Mouse (Mus musculus) heart, embryonic 15.5 days (tissue): ENCODE measurements around the gene Syt1. TPM values are rescaled to one million over a fixed set of nuclear protein-coding genes. Genes with fewer than 3 reads are reported as not detected.

Experiments
- ATAC-seq: fragments of 200-750 bp; cut with Nextera tagmentation; replicated peaks from 2 replicates; pipeline ENCODE4 v1.8.0; 2017; ENCODE audit warnings: low read depth, moderate TSS enrichment; ENCODE audit not compliant: insufficient number of reproducible peaks, insufficient read depth, low FRiP score
- H3K27ac ChIP-seq: fragments of 300-500 bp; sonication (generic); 2 replicates; pipeline ENCODE4 v1.5.1; 2015; ENCODE audit warnings: mild to moderate bottlenecking, inconsistent platforms
- H3K27me3 ChIP-seq: fragments of 300-500 bp; sonication (generic); 2 replicates; pipeline ENCODE4 v1.6.1; 2015; ENCODE audit warnings: inconsistent platforms
- H3K36me3 ChIP-seq: fragments of 300-500 bp; sonication (generic); 2 replicates; pipeline ENCODE4 v1.6.1; 2015; ENCODE audit warnings: mild to moderate bottlenecking, inconsistent platforms
- H3K4me1 ChIP-seq: fragments of 300-500 bp; sonication (generic); replicated peaks from 2 replicates; pipeline ENCODE4 v1.6.1; 2015; ENCODE audit warnings: inconsistent platforms
- H3K4me2 ChIP-seq: fragments of 300-500 bp; sonication (generic); 2 replicates; pipeline ENCODE4 v1.6.1; 2015; ENCODE audit warnings: inconsistent platforms, mild to moderate bottlenecking, moderate library complexity
- H3K4me3 ChIP-seq: fragments of 300-500 bp; sonication (generic); 2 replicates; pipeline ENCODE4 v1.5.1; 2015; ENCODE audit warnings: mild to moderate bottlenecking, inconsistent platforms
- H3K9ac ChIP-seq: fragments of 300-500 bp; sonication (generic); 2 replicates; pipeline ENCODE4 v1.6.1; 2015; ENCODE audit warnings: mild to moderate bottlenecking, inconsistent platforms
- H3K9me3 ChIP-seq: fragments of 300-500 bp; sonication (generic); replicated peaks from 2 replicates; pipeline ENCODE4 v1.6.1; 2016; ENCODE audit warnings: inconsistent platforms
- WGBS: fragments of 180-500 bp; shearing (Covaris S2); methylation state at CpG from one replicate; pipeline ENCODE4 v1.1.7; 2015; ENCODE audit warnings: mixed read lengths; 5-methylcytosine and 5-hydroxymethylcytosine counted together
- polyA plus RNA-seq: library from polyadenylated mRNA; unstranded; fragments of >200 nt; fragmentation: Nextera tagmentation; extraction: Ambion mirVana; gene quantifications from 2 replicates; pipeline ENCODE4 v1.2.1, GENCODE M21; 2015

Gene Syt1
- 0.47 and 2.0 TPM in 2 replicates for polyA plus RNA-seq

- Histone ChIP-seq H3K9ac (peak within 1 kb of the TSS; percentile 11; the same call in 1 of the 2 replicates), H3K36me3 (no peaks in the 10 kb centered on the region), H3K4me3 (peak within 1 kb of the TSS; percentile 54), H3K27me3 (peaks cover 26% of the 10 kb centered on the region), H3K4me2 (peak within 1 kb of the TSS; percentile 95), H3K9me3 (no peaks in the 10 kb centered on the region), H3K4me1 (peaks cover 17% of the 10 kb centered on the region), H3K27ac (no peak within 1 kb of the TSS)
- WGBS: 1% methylated on average over 37 of the region's 37 CpGs
- peak; percentile 92 for ATAC-seq
These were observed at the start of gene Syt1 for GRCm38 (mm10) chr10:109010241-109011193. TSS of gene Syt1 (minus strand) at chr10:109010982.

GRCm38 (mm10) chr10:109056500-109056899, 45.7 kb upstream of the Syt1 start:
- WGBS: 73% methylated on average over 6 of the region's 6 CpGs
- Histone ChIP-seq H3K36me3 (no peaks in the 10 kb centered on the region), H3K27ac (no peak overlapping the region), H3K4me2 (no peak overlapping the region), H3K4me3 (no peak overlapping the region), H3K9ac (no peak overlapping the region), H3K9me3 (no peaks in the 10 kb centered on the region), H3K27me3 (no peaks in the 10 kb centered on the region), H3K4me1 (no peaks in the 10 kb centered on the region)
- no peak for ATAC-seq

- WGBS: 67% methylated on average over 5 of the region's 5 CpGs
- H3K27me3 ChIP-seq: no peaks in the 10 kb centered on the region
- no peak overlapping the region for H3K4me3 ChIP-seq
- no peak for ATAC-seq
- H3K4me1 ChIP-seq: no peaks in the 10 kb centered on the region
- no peaks in the 10 kb centered on the region for H3K36me3 ChIP-seq
- no peaks in the 10 kb centered on the region for H3K9me3 ChIP-seq
- H3K27ac ChIP-seq: no peak overlapping the region
- no peak overlapping the region for H3K4me2 ChIP-seq
- no peak overlapping the region for H3K9ac ChIP-seq
These were observed 36.8 kb upstream of the Syt1 start for GRCm38 (mm10) chr10:109047537-109047936.

GRCm38 (mm10) chr10:109046988-109047387, 36.2 kb upstream of the Syt1 start:
- H3K4me1 ChIP-seq: no peaks in the 10 kb centered on the region
- H3K4me3 ChIP-seq: no peak overlapping the region
- H3K27me3 ChIP-seq: no peaks in the 10 kb centered on the region
- no peak overlapping the region for H3K4me2 ChIP-seq
- no peak overlapping the region for H3K9ac ChIP-seq
- no peaks in the 10 kb centered on the region for H3K36me3 ChIP-seq
- ATAC-seq: no peak
- H3K9me3 ChIP-seq: no peaks in the 10 kb centered on the region
- H3K27ac ChIP-seq: no peak overlapping the region
- 74% methylated on average over 2 of the region's 2 CpGs for WGBS

GRCm38 (mm10) chr10:109011226-109012165, 714 bp upstream of the Syt1 start:
- Histone ChIP-seq H3K27ac (no peak overlapping the region), H3K9me3 (no peaks in the 10 kb centered on the region), H3K4me1 (peaks cover 17% of the 10 kb centered on the region), H3K27me3 (peaks cover 26% of the 10 kb centered on the region), H3K4me3 (peak overlapping the region; percentile 54), H3K9ac (peak overlapping the region; percentile 11; the same call in 1 of the 2 replicates), H3K36me3 (no peaks in the 10 kb centered on the region), H3K4me2 (peak overlapping the region; percentile 95)
- peak; percentile 72; the same call in 1 of the 2 replicates for ATAC-seq
- WGBS: 2% methylated on average over 29 of the region's 29 CpGs

- 10% methylated on average over 1 of the region's 1 CpGs for WGBS
- Histone ChIP-seq H3K4me1 (peaks cover 17% of the 10 kb centered on the region), H3K36me3 (no peaks in the 10 kb centered on the region), H3K4me3 (peak overlapping the region; percentile 54; the same call in 1 of the 2 replicates), H3K9ac (no peak overlapping the region), H3K27me3 (peaks cover 26% of the 10 kb centered on the region), H3K9me3 (no peaks in the 10 kb centered on the region), H3K27ac (no peak overlapping the region), H3K4me2 (peak overlapping the region; percentile 95)
- ATAC-seq: no peak
These were observed 951 bp downstream of the Syt1 start for GRCm38 (mm10) chr10:109009831-109010230.

GRCm38 (mm10) chr10:109008456-109008855, 2.3 kb downstream of the Syt1 start:
- Histone ChIP-seq H3K27me3 (peaks cover 26% of the 10 kb centered on the region), H3K27ac (no peak overlapping the region), H3K4me2 (no peak overlapping the region), H3K9ac (no peak overlapping the region), H3K36me3 (no peaks in the 10 kb centered on the region), H3K4me3 (no peak overlapping the region), H3K9me3 (no peaks in the 10 kb centered on the region), H3K4me1 (peaks cover 17% of the 10 kb centered on the region)
- 91% methylated on average over 13 of the region's 13 CpGs for WGBS
- ATAC-seq: no peak

GRCm38 (mm10) chr10:109003482-109003881, 7.3 kb downstream of the Syt1 start:
- ATAC-seq: no peak

GRCm38 (mm10) chr10:108987250-108987649, 23.5 kb downstream of the Syt1 start:
- no peaks in the 10 kb centered on the region for H3K4me1 ChIP-seq
- WGBS: 91% methylated on average over 2 of the region's 2 CpGs
- ATAC-seq: no peak
- H3K4me3 ChIP-seq: no peak overlapping the region
- H3K27me3 ChIP-seq: no peaks in the 10 kb centered on the region
- no peak overlapping the region for H3K4me2 ChIP-seq
- no peak overlapping the region for H3K9ac ChIP-seq
- no peak overlapping the region for H3K27ac ChIP-seq
- H3K36me3 ChIP-seq: no peaks in the 10 kb centered on the region
- H3K9me3 ChIP-seq: no peaks in the 10 kb centered on the region

More at GRCm38 (mm10) chr10:109003482-109003881, 7.3 kb downstream of the Syt1 start:
- 67% methylated on average over 4 of the region's 4 CpGs for WGBS
- Histone ChIP-seq H3K4me3 (no peak overlapping the region), H3K27me3 (0 out of 2 replicates have a peak, but pooled peaks cover under 1% of the 10 kb centered on the region), H3K9me3 (no peaks in the 10 kb centered on the region), H3K9ac (no peak overlapping the region), H3K4me2 (no peak overlapping the region), H3K27ac (no peak overlapping the region), H3K4me1 (no peaks in the 10 kb centered on the region), H3K36me3 (no peaks in the 10 kb centered on the region)

- Histone ChIP-seq H3K4me2 (no peak overlapping the region), H3K27ac (no peak overlapping the region), H3K9me3 (no peaks in the 10 kb centered on the region), H3K9ac (no peak overlapping the region), H3K4me1 (no peaks in the 10 kb centered on the region), H3K4me3 (no peak overlapping the region), H3K36me3 (no peaks in the 10 kb centered on the region), H3K27me3 (no peaks in the 10 kb centered on the region)
- 63% methylated on average over 6 of the region's 6 CpGs for WGBS
- no peak for ATAC-seq
These were observed 31.1 kb downstream of the Syt1 start for GRCm38 (mm10) chr10:108979660-108980059.

- no peak overlapping the region for H3K27ac ChIP-seq
- no peaks in the 10 kb centered on the region for H3K36me3 ChIP-seq
These were observed 55.8 kb downstream of the Syt1 start for GRCm38 (mm10) chr10:108954952-108955351.

More at GRCm38 (mm10) chr10:108954952-108955351, 55.8 kb downstream of the Syt1 start:
- H3K9me3 ChIP-seq: no peaks in the 10 kb centered on the region
- H3K9ac ChIP-seq: no peak overlapping the region
- WGBS: 80% methylated on average over 5 of the region's 5 CpGs
- H3K4me1 ChIP-seq: no peaks in the 10 kb centered on the region
- H3K27me3 ChIP-seq: no peaks in the 10 kb centered on the region
- ATAC-seq: no peak
- H3K4me2 ChIP-seq: no peak overlapping the region
- no peak overlapping the region for H3K4me3 ChIP-seq
